Mouse (Mus musculus) frontal cortex, postnatal 36 days (tissue): ENCODE measurements at regions not wholly inside any gene's neighbourhood (a gene's known extent, or its start where the extent isn't known, plus 50 kb on each side); places are given as distances from the start of the nearest gene placed in this dataset.

Source experiments
- DNase-seq, 2 experiments: peaks; one replicate each; pipeline ENCODE4 v3.0.0; 2022; ENCODE audit warnings: low spot score in 2 of 2

DNA sequence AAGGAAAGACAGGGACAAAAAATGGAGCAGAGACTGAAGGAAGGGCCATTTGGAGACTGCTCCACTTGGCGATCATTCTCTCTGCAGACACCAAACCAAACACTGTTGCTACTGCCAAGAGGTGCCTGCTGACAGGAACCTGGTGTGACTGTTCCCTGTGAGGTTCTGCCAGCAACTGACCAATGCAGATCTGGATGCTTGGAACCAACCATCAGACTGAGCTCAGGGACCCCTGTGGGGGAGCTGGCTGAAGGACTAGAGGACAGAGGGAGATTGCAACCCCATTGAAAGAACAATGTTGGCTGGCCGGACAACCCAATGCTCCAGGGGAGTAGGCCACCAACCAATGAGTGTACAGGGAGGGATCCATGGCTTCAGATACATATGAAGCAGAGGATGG lies 139.2 kb upstream of the Cep126 start:
- DNase-seq: no peak

DNA sequence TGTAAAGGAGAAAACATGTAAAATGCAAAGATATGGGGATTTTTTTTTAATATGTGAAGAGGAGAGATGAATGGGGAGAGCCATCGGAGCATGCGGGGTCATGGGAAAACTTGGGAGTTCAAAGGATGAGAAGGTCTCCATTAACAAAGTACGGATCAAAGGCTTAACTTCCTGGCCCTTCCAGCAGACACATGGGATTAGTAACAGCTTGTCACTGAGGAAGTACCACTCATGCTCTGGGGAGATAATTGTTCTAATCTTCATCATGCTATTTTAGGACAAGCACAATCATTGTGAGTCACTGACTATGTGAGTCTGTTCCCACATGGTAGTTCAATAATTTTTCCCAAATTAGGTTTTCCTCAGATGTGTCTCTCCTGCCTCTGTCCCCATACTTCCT lies 115.4 kb upstream of the Cep126 start:
- no peak for DNase-seq

- no peak for DNase-seq
Measured at GRCm38 (mm10) chr9:8228078-8228477, 94.0 kb upstream of the Cep126 start.

GRCm38 (mm10) chr9:8226415-8226814 lies 92.3 kb upstream of the Cep126 start:
- DNase-seq: peak in 1 of 2 experiments; percentile 22

DNA sequence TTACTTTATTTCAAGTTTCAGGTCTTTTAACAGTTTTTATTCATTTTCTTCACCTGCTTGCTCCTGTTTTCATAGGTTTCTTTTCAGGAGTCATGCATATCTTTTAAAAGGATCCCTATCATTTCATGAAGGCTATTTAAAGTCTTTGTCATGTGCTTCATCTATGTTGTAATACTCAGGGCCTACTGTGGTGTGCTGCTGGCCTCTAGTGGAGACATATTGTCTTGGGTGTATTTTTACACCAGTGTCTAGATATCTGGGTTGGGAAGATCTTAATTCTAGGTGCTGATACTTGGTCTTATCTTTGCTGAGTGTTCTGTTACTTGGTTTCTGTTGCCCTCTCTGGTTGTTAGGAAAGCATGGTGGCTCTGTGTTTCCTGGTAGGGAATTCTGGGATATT lies 74.8 kb upstream of the Cep126 start:
- DNase-seq: peak; percentile 38 to 72

- no peak for DNase-seq
Measured at GRCm38 (mm10) chr9:8185433-8185832, 51.3 kb upstream of the Cep126 start.
